Mouse (Mus musculus) cortical plate, adult 2 months (tissue): ENCODE results near the gene Zfp787.

Experiments used
- CTCF ChIP-seq: fragments of 200-500 bp; IDR thresholded peaks from 2 replicates; pipeline ENCODE4 v1.5.1; 2011; ENCODE audit warnings: mild to moderate bottlenecking, control low read depth, low read length; ENCODE audit not compliant: insufficient read depth; ENCODE audit errors: extremely low read depth
- POLR2A ChIP-seq: fragments of 200-500 bp; IDR thresholded peaks from 2 replicates; pipeline ENCODE4 v1.6.1; 2011; ENCODE audit warnings: mild to moderate bottlenecking, low read length, control low read depth; ENCODE audit not compliant: insufficient read depth; ENCODE audit errors: extremely low read depth

DNA sequence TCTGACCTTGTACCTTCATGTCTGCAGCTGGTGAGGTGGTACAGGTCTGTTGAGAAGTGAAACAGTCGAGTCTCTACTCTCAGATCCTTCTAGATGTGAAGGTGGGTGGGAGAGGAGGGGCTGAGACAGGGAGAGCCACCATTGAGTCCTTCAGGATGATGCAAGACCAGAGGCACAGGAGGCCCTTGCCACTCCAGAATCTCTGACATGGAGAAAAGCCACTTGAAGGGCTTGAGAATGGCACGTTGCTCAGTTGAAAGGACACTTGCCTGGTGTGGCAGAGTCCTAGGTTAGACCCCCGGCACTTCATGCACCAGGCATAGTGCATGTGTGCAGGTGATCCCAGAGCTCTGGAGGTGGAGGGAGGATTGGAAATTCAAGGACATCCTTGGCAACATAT lies 5.7 kb upstream of the Zfp787 start:
- TF ChIP-seq CTCF (no peak), POLR2A (no peak)
